Mouse (Mus musculus) limb, embryonic 14.5 days (tissue): ENCODE measurements around the gene Alg14. TPM values are rescaled to one million over a fixed set of nuclear protein-coding genes. Genes with fewer than 3 reads are reported as not detected.

Experiments
- ATAC-seq: fragments of 200-750 bp; cut with Nextera tagmentation; 2 replicates; pipeline ENCODE4 v1.8.0; 2017; ENCODE audit warnings: low read depth, moderate number of reproducible peaks, moderate TSS enrichment; ENCODE audit not compliant: low FRiP score
- DNase-seq: peaks from one replicate; pipeline ENCODE4 v3.0.0-alpha.2; 2015; ENCODE audit warnings: low spot score
- H3K27ac ChIP-seq: fragments of 300-500 bp; sonication (generic); replicated peaks from 2 replicates; pipeline ENCODE4 v1.5.1; 2014; ENCODE audit warnings: low read depth, mild to moderate bottlenecking, low read length, moderate library complexity, mixed read lengths
- H3K27me3 ChIP-seq: fragments of 300-500 bp; sonication (generic); 2 replicates; pipeline ENCODE4 v1.6.1; 2014; ENCODE audit warnings: low read length, mixed read lengths; ENCODE audit not compliant: control insufficient read depth, insufficient read depth
- H3K36me3 ChIP-seq: fragments of 300-500 bp; sonication (generic); 2 replicates; pipeline ENCODE4 v1.6.1; 2014; ENCODE audit warnings: mild to moderate bottlenecking, low read length, moderate library complexity, mixed read lengths; ENCODE audit not compliant: control insufficient read depth, insufficient read depth
- H3K4me1 ChIP-seq: fragments of 300-500 bp; sonication (generic); 2 replicates; pipeline ENCODE4 v1.6.1; 2014; ENCODE audit warnings: antibody characterized with exemption, low read length, mixed read lengths; ENCODE audit not compliant: control insufficient read depth, insufficient read depth
- H3K4me2 ChIP-seq: fragments of 300-500 bp; sonication (generic); replicated peaks from 2 replicates; pipeline ENCODE4 v1.6.1; 2014; ENCODE audit warnings: low read depth, mild to moderate bottlenecking, low read length, moderate library complexity; ENCODE audit not compliant: severe bottlenecking
- H3K4me3 ChIP-seq: fragments of 300-500 bp; sonication (generic); replicated peaks from 2 replicates; pipeline ENCODE4 v1.5.1; 2014; ENCODE audit warnings: low read length
- H3K9ac ChIP-seq: fragments of 300-500 bp; sonication (generic); 2 replicates; pipeline ENCODE4 v1.6.1; 2014; ENCODE audit warnings: mild to moderate bottlenecking, low read depth, low read length, moderate library complexity; ENCODE audit not compliant: severe bottlenecking
- H3K9me3 ChIP-seq: fragments of 300-500 bp; sonication (generic); 2 replicates; pipeline ENCODE4 v1.6.1; 2016; ENCODE audit warnings: low read length; ENCODE audit not compliant: control insufficient read depth
- POLR2A ChIP-seq: fragments of 200-500 bp; IDR thresholded peaks from 2 replicates; pipeline ENCODE4 v1.8.0; 2012; ENCODE audit warnings: inconsistent platforms, mild to moderate bottlenecking, moderate library complexity, borderline replicate concordance; ENCODE audit not compliant: insufficient read depth, insufficient read length; ENCODE audit errors: extremely low read depth
- WGBS: fragments of 180-500 bp; shearing (Covaris S2); extraction: QIAGEN DNeasy Blood & Tissue Kit; methylation state at CpG from one replicate; pipeline ENCODE4 v1.1.7; 2014; 5-methylcytosine and 5-hydroxymethylcytosine counted together
- polyA plus RNA-seq, 2 experiments: library from polyadenylated mRNA; depleted of rRNA in 1 of 2; stranded (reverse) in 1 of 2; unstranded in 1 of 2; fragments of >200 nt; fragmentation: Nextera tagmentation in 1 of 2; extraction: Ambion mirVana in 1 of 2; gene quantifications; 2 replicates each; pipeline versions ENCODE4 v1.2.1 to v1.2.3; 2012 to 2014

Gene Alg14
- polyA plus RNA-seq, 2 experiments: 23.7 to 47.4 TPM

DNA sequence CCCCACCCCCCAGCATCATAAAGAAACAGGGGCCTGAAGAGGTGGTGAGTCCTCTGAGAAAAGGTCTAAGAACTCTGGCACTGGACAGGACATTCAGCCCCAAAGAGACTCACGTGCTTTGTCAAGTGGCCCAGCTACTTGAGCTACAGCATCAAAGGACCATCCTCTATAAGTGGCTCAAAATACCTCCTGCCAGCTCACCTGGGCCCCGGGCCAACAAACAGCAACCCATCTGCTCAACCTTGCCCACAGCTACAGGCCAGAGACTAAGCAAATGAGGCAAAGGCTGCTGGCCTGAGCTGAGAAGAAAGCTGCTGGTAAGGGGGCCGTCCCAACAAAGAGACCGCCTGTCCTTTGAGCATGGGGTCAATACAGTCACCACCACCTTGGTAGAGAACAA, 14.0 kb upstream of the Alg14 start:
- Histone ChIP-seq H3K36me3 (no peaks in the 10 kb centered on the region), H3K27me3 (no peaks in the 10 kb centered on the region), H3K4me2 (no peak overlapping the region), H3K4me3 (no peak overlapping the region), H3K4me1 (no peaks in the 10 kb centered on the region), H3K9me3 (no peaks in the 10 kb centered on the region), H3K27ac (no peak overlapping the region), H3K9ac (no peak overlapping the region)
- ATAC-seq (no peak), DNase-seq (no peak)
- 93% methylated on average over 4 of the region's 4 CpGs for WGBS
- TF ChIP-seq POLR2A: no peak

- Histone ChIP-seq H3K4me1 (no peaks in the 10 kb centered on the region), H3K9ac (no peak overlapping the region), H3K27me3 (no peaks in the 10 kb centered on the region), H3K4me2 (no peak overlapping the region), H3K36me3 (no peaks in the 10 kb centered on the region), H3K9me3 (no peaks in the 10 kb centered on the region), H3K4me3 (no peak overlapping the region), H3K27ac (no peak overlapping the region)
- no peak for TF ChIP-seq POLR2A
- DNase-seq: no peak
- 81% methylated on average over 14 of the region's 14 CpGs for WGBS
- no peak for ATAC-seq
These were observed 11.9 kb upstream of the Alg14 start for GRCm38 (mm10) chr3:121279679-121280078.

DNA sequence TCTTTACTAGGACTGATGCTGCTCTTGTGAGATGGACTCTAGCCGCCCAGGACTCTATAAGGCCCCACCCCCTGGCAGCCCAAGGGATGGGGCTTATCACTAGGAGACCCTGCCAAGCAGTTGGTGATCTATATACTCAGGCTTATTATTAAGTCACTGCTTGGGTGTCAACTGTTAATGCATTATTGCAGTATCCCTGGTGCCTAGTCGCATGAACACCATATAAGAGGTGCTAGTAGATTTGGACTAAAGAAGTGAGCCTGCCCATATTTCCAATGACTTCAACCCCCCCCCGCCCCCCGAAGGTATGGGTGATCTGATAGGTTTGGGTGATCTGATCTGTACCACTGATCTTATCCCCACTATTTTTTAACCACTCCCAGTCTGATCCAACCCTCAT, 8.6 kb upstream of the Alg14 start, which contains the start of gene Tmem56:
Tmem56 (minus strand) TSS at position 101 of the 400 bp plus-strand sequence.
- no peak for ATAC-seq
- no peaks in the 10 kb centered on the region for H3K9me3 ChIP-seq
- TF ChIP-seq POLR2A: no peak
- WGBS: 79% methylated on average over 4 of the region's 4 CpGs
- no peaks in the 10 kb centered on the region for H3K4me1 ChIP-seq
- H3K9ac ChIP-seq: no peak within 1 kb of the TSS
- DNase-seq: no peak
- no peak within 1 kb of the TSS for H3K27ac ChIP-seq
- H3K36me3 ChIP-seq: no peaks in the 10 kb centered on the region
- no peak within 1 kb of the TSS for H3K4me2 ChIP-seq
- no peak within 1 kb of the TSS for H3K4me3 ChIP-seq
- H3K27me3 ChIP-seq: no peaks in the 10 kb centered on the region

- no peak overlapping the region for H3K4me2 ChIP-seq
- H3K36me3 ChIP-seq: no peaks in the 10 kb centered on the region
- no peak overlapping the region for H3K27ac ChIP-seq
- ATAC-seq: no peak
- WGBS: 94% methylated on average over 6 of the region's 6 CpGs
- H3K9ac ChIP-seq: no peak overlapping the region
- no peaks in the 10 kb centered on the region for H3K27me3 ChIP-seq
- no peak for TF ChIP-seq POLR2A
- H3K4me3 ChIP-seq: no peak overlapping the region
- H3K9me3 ChIP-seq: no peaks in the 10 kb centered on the region
- DNase-seq: no peak
- no peaks in the 10 kb centered on the region for H3K4me1 ChIP-seq
These were observed 6.4 kb upstream of the Alg14 start for GRCm38 (mm10) chr3:121285219-121285618.

- 98% methylated on average over 2 of the region's 2 CpGs for WGBS
- no peak for ATAC-seq
- DNase-seq: no peak
- Histone ChIP-seq H3K27me3 (no peaks in the 10 kb centered on the region), H3K27ac (no peak overlapping the region), H3K4me2 (no peak overlapping the region), H3K9ac (no peak overlapping the region), H3K9me3 (no peaks in the 10 kb centered on the region), H3K4me1 (peaks cover 5% of the 10 kb centered on the region; the same call in 1 of the 2 replicates), H3K36me3 (no peaks in the 10 kb centered on the region), H3K4me3 (no peak overlapping the region)
- TF ChIP-seq POLR2A: no peak
These were observed 4.4 kb upstream of the Alg14 start for GRCm38 (mm10) chr3:121287151-121287550.

DNA sequence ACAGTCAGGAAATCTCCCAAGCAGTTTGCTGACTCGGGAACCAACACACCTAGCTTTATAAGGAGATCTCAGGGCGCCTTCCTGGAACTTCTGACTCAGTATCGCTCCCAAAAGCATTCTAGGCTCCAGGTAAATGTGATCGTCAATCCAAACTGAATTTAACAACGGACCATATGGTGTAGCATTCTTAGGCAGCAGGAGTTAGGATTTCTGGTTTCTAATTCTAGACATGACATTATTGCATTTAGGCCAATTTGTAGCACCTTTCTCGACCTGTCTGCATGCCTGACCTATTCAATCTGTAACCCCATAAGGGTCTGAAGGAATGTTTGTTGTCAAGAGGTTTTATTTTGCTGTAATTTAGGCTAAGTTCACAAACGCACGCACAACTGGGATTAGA, 892 bp upstream of the Alg14 start:
- 62% methylated on average over 8 of the region's 8 CpGs for WGBS
- Histone ChIP-seq H3K9me3 (no peaks in the 10 kb centered on the region), H3K4me1 (peaks cover 5% of the 10 kb centered on the region; the same call in 1 of the 2 replicates), H3K9ac (peak overlapping the region; percentile 65; the same call in 1 of the 2 replicates), H3K4me3 (peak overlapping the region; percentile 63), H3K4me2 (peak overlapping the region; percentile 58), H3K27ac (peak overlapping the region; percentile 97), H3K36me3 (no peaks in the 10 kb centered on the region), H3K27me3 (no peaks in the 10 kb centered on the region)
- no peak for TF ChIP-seq POLR2A
- no peak for DNase-seq
- ATAC-seq: no peak
